Mouse (Mus musculus) testis, adult 2 months (tissue): Measurements from ENCODE around the gene Trim8.

ENCODE experiments used
- CTCF ChIP-seq: fragments of 200-500 bp; IDR thresholded peaks from 2 replicates; pipeline ENCODE4 v1.5.1; 2012; ENCODE audit warnings: low read depth, mild to moderate bottlenecking, inconsistent platforms, low read length, moderate library complexity; ENCODE audit not compliant: control insufficient read depth, insufficient read depth, insufficient replicate concordance
- POLR2A ChIP-seq: fragments of 200-500 bp; IDR thresholded peaks from 2 replicates; pipeline ENCODE4 v1.6.1; 2012; ENCODE audit warnings: low read depth, mild to moderate bottlenecking, inconsistent platforms, low read length, moderate library complexity; ENCODE audit not compliant: control insufficient read depth

GRCm38 (mm10) chr19:46532031-46532688 lies 30.7 kb downstream of the Trim8 start:
- TF ChIP-seq POLR2A = no peak
- no peak for TF ChIP-seq CTCF
